In genomic region chr8:71466198-71466597, GRCm38 (mm10) we compare ENCODE assay signal across 15 mouse cellular contexts. TPM values are rescaled to one million over a fixed set of nuclear protein-coding genes. Genes with fewer than 3 reads are reported as not detected.
DNase-seq lines count a peak whose midpoint lies in the region; TF ChIP-seq lines count a peak whose summit lies in the region.
"Had no signal": no experiment of that assay in that cellular context is flagged by ENCODE, and none has a peak within 500 bp of the region (broad histone marks: within the 10 kb centered on the region; RNA-seq: fewer than 3 reads in every experiment).

No protein-coding gene starts in this region.

- H3K27ac ChIP-seq in gastrocnemius, adult 2 months: no peak overlapping the region
- H3K27ac ChIP-seq in cerebellum, adult 2 months (ENCODE audit: insufficient read depth, low read length): no peak overlapping the region
- no peak overlapping the region for H3K27ac ChIP-seq in embryonic facial prominence, embryonic 10.5 days (replicated peaks)
- H3K27ac ChIP-seq: heart, embryonic 10.5 days; kidney, postnatal 0 days had no signal

- no peaks in the 10 kb centered on the region for H3K27me3 ChIP-seq in cerebellum, adult 2 months (ENCODE audit: control insufficient read depth, insufficient read depth, low read length)
- H3K27me3 ChIP-seq in embryonic facial prominence, embryonic 10.5 days (replicated peaks; ENCODE audit: low read depth, poor library complexity, severe bottlenecking): peaks cover 15% of the 10 kb centered on the region
- H3K27me3 ChIP-seq: megakaryocyte, embryonic 14.5 days had no signal

- H3K9me3 ChIP-seq in embryonic facial prominence, embryonic 10.5 days: no peaks in the 10 kb centered on the region
- H3K9me3 ChIP-seq: heart, embryonic 10.5 days; megakaryocyte, embryonic 14.5 days had no signal

- H3K4me3 ChIP-seq in gastrocnemius, adult 2 months: peak overlapping the region; percentile 89; the same call in 1 of the 2 replicates
- H3K4me3 ChIP-seq in cerebellum, adult 2 months (replicated peaks; ENCODE audit: insufficient read depth, low read depth, low read length): no peak overlapping the region
- 0 out of 2 replicates have a peak overlapping the region, but pooled peaks have one; percentile 90 for H3K4me3 ChIP-seq in embryonic facial prominence, embryonic 10.5 days

- peaks cover 23% of the 10 kb centered on the region for H3K4me1 ChIP-seq in cerebellum, adult 2 months (ENCODE audit: control insufficient read depth, insufficient read depth, low read length)
- peaks cover 60% of the 10 kb centered on the region for H3K4me1 ChIP-seq in embryonic facial prominence, embryonic 10.5 days

- TF ChIP-seq POLR2A in cerebellum, adult 2 months (IDR thresholded peaks at IDR 0.05; ENCODE audit: borderline replicate concordance, insufficient read depth, low read length): no peak

- intact Hi-C loops in gastrocnemius, adult 2 months (cut with DNase I): loop anchor here (5.0 kb wide), 1 partner anchor 89 kb away; no protein-coding TSS in a partner anchor
- intact Hi-C loops in gastrocnemius, postnatal 14 days (cut with DNase I; ENCODE audit: low total_unique reads): loop anchor here (10.0 kb wide), 1 partner anchor 91 kb away; the partner anchor contains the start of gene Ocel1
- intact Hi-C loops in left cerebral cortex, postnatal 10 days (cut with DNase I): no loop called here

- no peak for TF ChIP-seq CTCF in gastrocnemius, adult 2 months (IDR thresholded peaks at IDR 0.05)
- no peak for TF ChIP-seq CTCF in cerebellum, adult 2 months (IDR thresholded peaks at IDR 0.05; ENCODE audit: borderline replicate concordance, insufficient read depth, low read depth, low read length)

- 96% methylated on average over 5 of the region's 5 CpGs for WGBS in cerebellum, adult 2 months
- 92% methylated on average over 5 of the region's 5 CpGs for WGBS in embryonic facial prominence, embryonic 10.5 days

- no peak for DNase-seq in gastrocnemius, adult 2 months
- DNase-seq in gastrocnemius, postnatal 14 days: no peak
- peak; percentile 13 for DNase-seq in layer of hippocampus, adult 9-11 months
- no peak for DNase-seq in layer of hippocampus, postnatal 25 days (ENCODE audit: extremely low spot score in 1 of 2, low spot score in 1 of 2)
- DNase-seq in cerebellum, adult 2 months: peak; percentile 23 to 29
- no peak for DNase-seq in embryonic facial prominence, embryonic 10.5 days (ENCODE audit: low spot score)
- no peak for DNase-seq in B cell, adult 2 months
- no peak for DNase-seq in left cerebral cortex, postnatal 10 days (ENCODE audit: extremely low spot score in 1 of 2, low spot score in 2 of 2)
- DNase-seq: lung, adult 18-20 months; retina, postnatal 1 day; spleen, adult 18-20 months; thymus, postnatal 4 days had no signal

- H3K36me3 ChIP-seq in embryonic facial prominence, embryonic 10.5 days (replicated peaks): peaks cover 34% of the 10 kb centered on the region

RNA-seq across cellular contexts. Expression of gene Mrpl34, which starts 1.4 kb away (rescaled TPM):
- 10 to 100 TPM; 59.1 to 84.3 TPM for total RNA-seq in gastrocnemius, adult 2 months (2021)
- 10 to 100 TPM; 44.0 to 45.2 TPM for total RNA-seq in gastrocnemius, postnatal 14 days (2021)
- 10 to 100 TPM; 49.9 to 54.7 TPM for total RNA-seq in layer of hippocampus, postnatal 25 days (2021)
- 68.5 and 75.4 TPM in 2 replicates for polyA plus RNA-seq in cerebellum, adult 2 months (2012; rRNA removed)
- 223 and 236 TPM in 2 replicates for polyA plus RNA-seq in embryonic facial prominence, embryonic 10.5 days (2016; fragmentation: Nextera tagmentation; extraction: Ambion mirVana)
- total RNA-seq in left cerebral cortex, postnatal 10 days (2021): 10 to 100 TPM; 67.1 to 72.5 TPM

RNA-seq across cellular contexts. Expression of gene Abhd8, which starts 2.7 kb away (rescaled TPM):
- 10 to 100 TPM; 22.5 to 24.9 TPM for total RNA-seq in gastrocnemius, adult 2 months (2021)
- 10 to 100 TPM; 22.8 to 27.6 TPM for total RNA-seq in gastrocnemius, postnatal 14 days (2021)
- total RNA-seq in layer of hippocampus, postnatal 25 days (2021): 100 to 1,000 TPM; 235 to 284 TPM
- 392 TPM in 2 replicates for polyA plus RNA-seq in cerebellum, adult 2 months (2012; rRNA removed)
- 66.4 and 69.4 TPM in 2 replicates for polyA plus RNA-seq in embryonic facial prominence, embryonic 10.5 days (2016; fragmentation: Nextera tagmentation; extraction: Ambion mirVana)
- 100 to 1,000 TPM; 171 to 183 TPM for total RNA-seq in left cerebral cortex, postnatal 10 days (2021)

RNA-seq across cellular contexts. Expression of gene Dda1, which starts 2.8 kb away (rescaled TPM):
- total RNA-seq in gastrocnemius, adult 2 months (2021): 10 to 100 TPM; 26.8 to 31.1 TPM
- 10 to 100 TPM; 28.3 to 31.8 TPM for total RNA-seq in gastrocnemius, postnatal 14 days (2021)
- total RNA-seq in layer of hippocampus, postnatal 25 days (2021): 10 to 100 TPM; 95.6 to 97.2 TPM
- 119 and 121 TPM in 2 replicates for polyA plus RNA-seq in cerebellum, adult 2 months (2012; rRNA removed)
- polyA plus RNA-seq in embryonic facial prominence, embryonic 10.5 days (2016; fragmentation: Nextera tagmentation; extraction: Ambion mirVana): 131 and 134 TPM in 2 replicates
- 100 to 1,000 TPM; 120 to 127 TPM for total RNA-seq in left cerebral cortex, postnatal 10 days (2021)

RNA-seq across cellular contexts. Expression of gene Ano8, which starts 19.6 kb away (rescaled TPM):
- 10 to 100 TPM; 16.0 to 17.0 TPM for total RNA-seq in gastrocnemius, adult 2 months (2021)
- 10 to 100 TPM; 14.4 to 16.2 TPM for total RNA-seq in gastrocnemius, postnatal 14 days (2021)
- total RNA-seq in layer of hippocampus, postnatal 25 days (2021): 10 to 100 TPM; 53.5 to 58.0 TPM
- 76.2 and 81.8 TPM in 2 replicates for polyA plus RNA-seq in cerebellum, adult 2 months (2012; rRNA removed)
- 2.4 and 3.2 TPM in 2 replicates for polyA plus RNA-seq in embryonic facial prominence, embryonic 10.5 days (2016; fragmentation: Nextera tagmentation; extraction: Ambion mirVana)
- total RNA-seq in left cerebral cortex, postnatal 10 days (2021): 10 to 100 TPM; 67.7 to 71.5 TPM

RNA-seq across cellular contexts. Expression of gene Gtpbp3, which starts 21.7 kb away (rescaled TPM):
- total RNA-seq in gastrocnemius, adult 2 months (2021): 10 to 100 TPM; 10.1 to 10.7 TPM
- total RNA-seq in gastrocnemius, postnatal 14 days (2021): 1 to 10 TPM; 7.5 to 8.5 TPM
- total RNA-seq in layer of hippocampus, postnatal 25 days (2021): 10 to 100 TPM; 28.4 to 36.4 TPM
- 33.3 and 34.7 TPM in 2 replicates for polyA plus RNA-seq in cerebellum, adult 2 months (2012; rRNA removed)
- 24.5 and 25.3 TPM in 2 replicates for polyA plus RNA-seq in embryonic facial prominence, embryonic 10.5 days (2016; fragmentation: Nextera tagmentation; extraction: Ambion mirVana)
- total RNA-seq in left cerebral cortex, postnatal 10 days (2021): 10 to 100 TPM; 29.0 to 29.2 TPM

Comparison
In these comparisons a context has a peak if more than half of its experiments do, and no peak if none do; other contexts are left out.
1. DNase-seq: peak in layer of hippocampus, adult 9-11 months (single experiment) and cerebellum, adult 2 months (2 of 2); none in gastrocnemius, adult 2 months (single experiment), gastrocnemius, postnatal 14 days (single experiment), layer of hippocampus, postnatal 25 days (0 of 2), embryonic facial prominence, embryonic 10.5 days (single experiment), B cell, adult 2 months (0 of 2) and left cerebral cortex, postnatal 10 days (0 of 2).
2. RNA of gene Abhd8, which starts 2.7 kb away (total RNA-seq): 235 to 284 TPM in layer of hippocampus, postnatal 25 days and 171 to 183 TPM in left cerebral cortex, postnatal 10 days; 22.8 to 27.6 TPM in gastrocnemius, postnatal 14 days and 22.5 to 24.9 TPM in gastrocnemius, adult 2 months; every median in the first group is over 4 times any median in the second.